Mouse (Mus musculus) frontal cortex, postnatal 36 days (tissue): ENCODE results near the gene Ube2l3.

Experiments
- DNase-seq, 2 experiments: peaks; one replicate each; pipeline ENCODE4 v3.0.0; 2022; ENCODE audit warnings: low spot score in 2 of 2

Gene Ube2l3

DNA sequence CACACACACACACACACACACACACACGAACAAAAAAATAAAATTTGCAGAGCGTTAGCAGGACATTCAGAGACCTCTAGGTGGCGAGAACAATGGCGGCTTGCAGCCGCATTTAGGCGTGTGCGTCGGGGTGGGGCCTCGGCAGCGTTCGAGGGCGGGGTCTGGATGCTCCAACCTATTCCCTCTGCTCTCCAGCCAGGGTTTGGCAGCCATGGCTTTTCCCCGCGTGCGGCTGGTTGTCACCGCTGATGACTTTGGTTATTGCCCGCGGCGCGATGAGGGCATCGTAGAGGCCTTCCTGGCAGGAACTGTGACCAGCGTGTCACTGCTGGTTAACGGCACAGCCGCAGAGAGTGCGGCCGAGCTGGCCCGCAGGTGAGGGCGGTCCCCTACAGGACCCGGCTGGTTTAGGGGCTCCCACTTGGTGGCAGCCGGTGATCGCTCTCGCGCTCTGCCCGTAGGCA is 55.6 kb downstream of the Ube2l3 start, which contains the start of gene Ccdc116:
Gene Ccdc116 (minus strand): TSS at position 458 of the 464 bp plus-strand sequence.
- DNase-seq: peak; percentile 78 to 82

GRCm38 (mm10) chr16:17144339-17144738 is 58.1 kb downstream of the Ube2l3 start, which contains the start of gene Ydjc:
Gene Ydjc (plus strand): TSS chr16:17144621.
- DNase-seq: no peak

- DNase-seq: no peak
Observed at GRCm38 (mm10) chr16:17137355-17137754, 65.1 kb downstream of the Ube2l3 start.

DNA sequence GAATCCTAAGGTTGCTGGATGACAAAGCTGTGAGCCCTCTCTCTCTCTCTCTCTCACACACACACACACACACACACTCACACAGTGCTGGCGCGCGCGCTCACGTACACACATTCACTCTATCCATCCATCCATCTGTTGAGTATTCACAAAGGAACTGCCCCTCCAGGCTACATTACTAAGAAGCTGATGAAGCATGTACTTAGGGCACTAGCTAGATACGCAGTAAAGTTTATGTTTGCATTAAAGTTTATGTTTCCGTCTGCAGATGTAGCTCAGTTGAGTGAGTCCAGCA is 69.6 kb downstream of the Ube2l3 start:
- no peak for DNase-seq

GRCm38 (mm10) chr16:17132089-17132905 is 70.2 kb downstream of the Ube2l3 start, which contains the start of gene Sdf2l1:
Gene Sdf2l1 (minus strand): TSS chr16:17132383.
- DNase-seq: peak; percentile 98

DNA sequence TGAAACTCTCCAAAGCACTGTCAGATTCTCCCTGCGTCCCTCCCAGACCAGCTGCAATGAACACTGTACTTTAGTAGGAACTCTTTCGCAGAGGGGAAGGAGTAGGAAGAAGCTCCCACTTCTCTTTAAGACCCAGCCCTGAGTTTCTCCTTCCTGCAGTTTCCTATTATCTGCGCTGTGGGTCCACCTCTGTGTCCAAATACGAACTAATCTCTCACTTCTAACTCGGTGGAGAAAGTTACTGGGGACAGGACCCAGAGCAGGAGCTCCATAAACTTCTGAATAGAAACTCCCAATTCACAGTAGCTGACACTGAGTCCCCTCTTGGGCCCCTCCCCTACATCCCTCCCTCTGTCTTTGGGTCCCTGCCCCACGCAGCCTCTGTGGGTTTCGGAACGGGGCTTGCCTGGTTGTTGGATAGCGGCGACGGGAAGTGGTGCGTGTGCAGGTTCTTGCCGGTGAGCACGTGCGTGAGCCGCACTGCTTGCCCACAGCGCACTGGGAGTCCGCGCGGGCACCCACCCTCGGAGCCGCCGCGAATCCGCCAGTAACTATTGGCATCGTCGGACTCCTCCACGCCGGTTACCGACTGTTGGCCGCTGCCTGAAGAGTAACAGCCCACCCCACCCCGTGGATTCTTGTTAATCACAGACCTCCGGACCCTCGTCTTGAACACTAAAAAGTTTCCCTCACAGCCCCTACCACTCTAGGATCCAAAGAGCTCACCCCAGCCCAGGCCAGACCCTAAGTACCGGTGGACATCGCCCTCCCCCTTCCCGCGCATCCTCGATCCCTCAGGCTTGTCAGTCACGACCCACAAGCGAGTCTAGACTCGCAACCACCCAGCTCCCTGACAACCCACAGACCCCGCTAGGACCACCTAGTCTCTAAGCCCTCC is 71.0 kb downstream of the Ube2l3 start:
- DNase-seq: no peak

DNA sequence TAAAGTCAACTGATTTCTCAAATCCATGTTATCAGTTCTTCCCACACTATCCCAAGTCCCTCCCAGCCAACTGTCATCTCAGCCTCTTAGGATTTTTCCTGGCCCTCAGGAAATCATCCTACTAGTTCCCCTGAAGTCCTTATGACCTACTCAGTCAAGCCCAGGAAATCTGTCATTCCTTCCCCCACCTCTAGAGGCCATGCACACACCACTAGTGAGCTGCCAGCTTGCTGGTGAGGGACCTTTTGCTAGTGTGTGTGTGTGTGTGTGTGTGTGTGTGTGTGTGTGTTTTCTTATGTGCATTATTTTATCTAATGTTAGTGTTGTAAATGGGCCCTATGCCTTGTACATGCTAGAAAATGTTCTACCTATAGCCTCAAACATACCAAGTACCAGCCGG is 75.2 kb downstream of the Ube2l3 start:
- peak; percentile 19 to 54 for DNase-seq

- peak; percentile 51 to 71 for DNase-seq
Observed at GRCm38 (mm10) chr16:17124871-17125520, 77.5 kb downstream of the Ube2l3 start, which contains the start of gene 2610318N02Rik. Gene 2610318N02Rik (minus strand): TSS chr16:17125167.

- DNase-seq: no peak
Observed at GRCm38 (mm10) chr16:17124119-17124870, 78.2 kb downstream of the Ube2l3 start.

DNA sequence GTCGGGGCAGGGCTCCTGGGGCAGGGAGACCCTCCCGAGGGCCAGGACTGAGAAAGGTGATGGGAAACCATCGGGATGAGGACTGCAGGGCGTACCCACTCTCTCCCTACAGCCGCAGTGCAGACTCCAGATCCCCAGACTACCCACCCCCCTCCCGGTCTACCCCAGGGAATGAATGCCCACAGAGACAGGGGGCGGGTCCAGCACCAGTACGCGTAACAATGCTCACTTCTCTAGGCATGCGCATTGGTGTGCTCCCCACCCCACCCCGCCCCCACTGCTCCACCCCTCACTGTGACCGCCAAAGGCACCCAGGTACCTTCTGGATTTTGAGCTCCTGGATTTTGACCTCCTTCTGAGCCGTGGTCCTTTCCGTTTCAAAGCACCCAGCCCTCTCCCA is 80.9 kb downstream of the Ube2l3 start:
- no peak for DNase-seq

- DNase-seq: no peak
Observed at GRCm38 (mm10) chr16:17117309-17117799, 85.1 kb downstream of the Ube2l3 start.

- DNase-seq: peak; percentile 70 to 78
Observed at GRCm38 (mm10) chr16:17110771-17111743, 91.4 kb downstream of the Ube2l3 start, which contains the start of gene Ppil2. Gene Ppil2 (minus strand): TSS chr16:17111257.

DNA sequence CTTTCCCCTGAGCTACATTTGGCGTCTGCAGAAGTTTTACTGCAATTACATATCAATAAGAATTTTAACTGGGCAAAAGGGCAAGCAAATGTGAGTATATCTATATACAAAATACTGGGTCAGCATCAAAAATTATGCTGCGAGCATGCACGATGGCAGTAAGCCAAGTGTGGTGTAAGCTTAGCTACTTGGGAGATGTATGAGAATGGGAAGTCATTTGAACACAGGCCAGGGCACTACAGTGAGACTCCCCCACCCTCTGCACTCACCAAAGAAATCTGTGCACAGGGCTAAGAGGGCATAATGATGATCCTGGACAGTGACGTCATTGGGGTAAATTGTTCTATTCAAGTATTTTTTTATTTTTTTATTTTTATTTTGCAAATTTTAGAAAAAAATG is 97.8 kb downstream of the Ube2l3 start:
- DNase-seq: no peak

GRCm38 (mm10) chr16:17102630-17103220 is 99.7 kb downstream of the Ube2l3 start:
- DNase-seq: no peak
